Mouse (Mus musculus) lung, postnatal 4 days (tissue): Measurements from ENCODE around the gene Hbq1a.
A peak's percentile ranks its signal among the peaks of the same experiment; 100 is the strongest.
"Not testable (repeated sequence)": the region's sequence is repeated elsewhere in the genome, so short reads cannot be mapped to it uniquely, and the experiment has no call there.

Experiments
- DNase-seq, 2 experiments: peaks; one replicate each; pipeline ENCODE4 v3.0.0; 2021

Gene Hbq1a

GRCm38 (mm10) chr11:32285031-32285775 is 14.7 kb upstream of the Hbq1a start:
- DNase-seq = no peak

- DNase-seq = not testable (repeated sequence)
Observed at GRCm38 (mm10) chr11:32285887-32286286, 14.0 kb upstream of the Hbq1a start.

GRCm38 (mm10) chr11:32286695-32287492 is 13.0 kb upstream of the Hbq1a start, which contains the start of gene Hbq1b:
Hbq1b (plus strand) TSS chr11:32286965.
- DNase-seq = peak; percentile 64 to 78

GRCm38 (mm10) chr11:32287493-32287825 is 12.4 kb upstream of the Hbq1a start:
- no peak for DNase-seq

- DNase-seq = not testable (repeated sequence)
Observed at GRCm38 (mm10) chr11:32292819-32293218, 7.0 kb upstream of the Hbq1a start.

- not testable (repeated sequence) for DNase-seq
Observed at GRCm38 (mm10) chr11:32293479-32293878, 6.4 kb upstream of the Hbq1a start.

GRCm38 (mm10) chr11:32296203-32296602 is 3.7 kb upstream of the Hbq1a start, which contains the start of gene Hba-a2:
Hba-a2 (plus strand) TSS chr11:32296489.
- DNase-seq = not testable (repeated sequence)

GRCm38 (mm10) chr11:32297417-32297816 is 2.5 kb upstream of the Hbq1a start:
- DNase-seq = not testable (repeated sequence)

- no peak for DNase-seq
Observed at GRCm38 (mm10) chr11:32297866-32298531, 1.9 kb upstream of the Hbq1a start.

- no peak for DNase-seq
Observed at GRCm38 (mm10) chr11:32298532-32298918, 1.3 kb upstream of the Hbq1a start.

- DNase-seq = no peak
Observed at GRCm38 (mm10) chr11:32300279-32301267, 704 bp downstream of the Hbq1a start.

- DNase-seq = no peak
Observed at GRCm38 (mm10) chr11:32301506-32301905, 1.6 kb downstream of the Hbq1a start.

GRCm38 (mm10) chr11:32302824-32303419 is 3.1 kb downstream of the Hbq1a start:
- DNase-seq = peak; percentile 11 to 69

GRCm38 (mm10) chr11:32303455-32303854 is 3.6 kb downstream of the Hbq1a start:
- no peak for DNase-seq

GRCm38 (mm10) chr11:32307006-32307405 is 7.1 kb downstream of the Hbq1a start:
- no peak for DNase-seq

- no peak for DNase-seq
Observed at GRCm38 (mm10) chr11:32309446-32309845, 9.6 kb downstream of the Hbq1a start.

- no peak for DNase-seq
Observed at GRCm38 (mm10) chr11:32309928-32310327, 10.1 kb downstream of the Hbq1a start.

GRCm38 (mm10) chr11:32316009-32316408 is 16.1 kb downstream of the Hbq1a start:
- no peak for DNase-seq

- DNase-seq = no peak
Observed at GRCm38 (mm10) chr11:32320507-32321195, 20.8 kb downstream of the Hbq1a start.

- DNase-seq = peak; percentile 69 to 73
Observed at GRCm38 (mm10) chr11:32321196-32321565, 21.3 kb downstream of the Hbq1a start.

- DNase-seq = peak; percentile 83 to 87
Observed at GRCm38 (mm10) chr11:32324609-32325008, 24.7 kb downstream of the Hbq1a start.
